ENCODE assay signal across 18 mouse cellular contexts in genomic region chr10:36483362-36483761, GRCm38 (mm10). TPM values are rescaled to one million over a fixed set of nuclear protein-coding genes. Genes with fewer than 3 reads are reported as not detected.
"Had no signal": no experiment of that assay in that cellular context is flagged by ENCODE, and none has a peak within 500 bp of the region (broad histone marks: within the 10 kb centered on the region; RNA-seq: fewer than 3 reads in every experiment).

No protein-coding gene starts in this region.

- H3K4me1 ChIP-seq: limb, embryonic 10.5 days; liver, embryonic 15.5 days; neural tube, embryonic 15.5 days; stomach, embryonic 15.5 days had no signal

- H3K4me2 ChIP-seq: liver, embryonic 11.5 days; liver, embryonic 15.5 days; neural tube, embryonic 15.5 days; stomach, embryonic 15.5 days had no signal

- H3K27me3 ChIP-seq: liver, embryonic 15.5 days; neural tube, embryonic 15.5 days; stomach, embryonic 15.5 days had no signal

- H3K36me3 ChIP-seq: limb, embryonic 10.5 days; liver, embryonic 15.5 days; neural tube, embryonic 15.5 days; stomach, embryonic 15.5 days had no signal

- H3K9ac ChIP-seq: liver, embryonic 15.5 days; neural tube, embryonic 15.5 days; stomach, embryonic 15.5 days had no signal

- ATAC-seq: lung, postnatal 0 days; midbrain, embryonic 16.5 days had no signal

- H3K4me3 ChIP-seq: left cerebral cortex, adult 2 months; limb, embryonic 10.5 days; liver, embryonic 15.5 days; myocyte; neural tube, embryonic 15.5 days; stomach, embryonic 15.5 days had no signal

- DNase-seq: kidney, postnatal 25 days; lung, adult 2 months; lung, postnatal 36 days; right cerebral cortex, postnatal 4 days; spleen, adult 18-20 months; thymus, adult 2 months; thymus, postnatal 25 days had no signal

- H3K27ac ChIP-seq: left cerebral cortex, adult 2 months; limb, embryonic 10.5 days; liver, embryonic 15.5 days; neural tube, embryonic 15.5 days; stomach, embryonic 15.5 days had no signal

- H3K9me3 ChIP-seq: limb, embryonic 10.5 days; liver, embryonic 15.5 days; neural tube, embryonic 15.5 days; stomach, embryonic 15.5 days had no signal

RNA-seq across cellular contexts. Expression of gene Hs3st5, which starts 23.3 kb away (rescaled TPM):
- total RNA-seq: megakaryocyte progenitor cell, adult 5-6 weeks had no signal
- polyA plus RNA-seq: liver, embryonic 15.5 days; testis, adult 2 months had no signal
